Mouse (Mus musculus) megakaryocyte, embryonic 14.5 days (primary cell): ENCODE measurements around the gene Hcn3.

Experiments
- FLI1 ChIP-seq: IDR thresholded peaks from 2 replicates; pipeline ENCODE4 v1.6.1; 2012; ENCODE audit warnings: low read length, inconsistent platforms, mixed read lengths
- GATA1 ChIP-seq: IDR thresholded peaks from 3 replicates; pipeline ENCODE4 v1.6.1; 2012; ENCODE audit warnings: mixed read lengths, low read length, inconsistent platforms, borderline replicate concordance

DNA sequence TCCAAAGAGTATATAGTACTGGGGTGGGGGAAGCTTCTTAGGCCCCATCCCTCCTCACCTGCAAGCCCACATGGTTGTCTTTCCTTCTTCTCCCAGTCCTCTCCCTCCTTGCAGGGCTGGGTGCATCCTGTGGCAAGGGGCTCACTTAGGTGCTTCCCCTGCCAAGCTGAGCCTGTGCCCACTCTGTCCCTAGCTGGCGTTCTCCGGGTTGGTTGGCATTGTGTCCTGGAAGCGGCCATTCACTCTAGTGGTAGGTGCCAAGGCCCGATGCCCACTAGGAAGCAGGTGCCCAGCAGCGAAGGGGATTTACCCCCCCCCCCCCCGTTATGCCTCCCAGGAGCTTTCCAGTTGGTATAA lies 23.9 kb upstream of the Hcn3 start:
- TF ChIP-seq GATA1: no peak
- TF ChIP-seq FLI1: no peak
